Mouse (Mus musculus) NIH3T3 (cell line): ENCODE data around the gene Pkm.

ENCODE experiments used
- DNase-seq: peaks from one replicate; pipeline ENCODE4 v3.0.0-alpha.2; 2012; ENCODE audit warnings: low read depth

The Pkm gene

DNA sequence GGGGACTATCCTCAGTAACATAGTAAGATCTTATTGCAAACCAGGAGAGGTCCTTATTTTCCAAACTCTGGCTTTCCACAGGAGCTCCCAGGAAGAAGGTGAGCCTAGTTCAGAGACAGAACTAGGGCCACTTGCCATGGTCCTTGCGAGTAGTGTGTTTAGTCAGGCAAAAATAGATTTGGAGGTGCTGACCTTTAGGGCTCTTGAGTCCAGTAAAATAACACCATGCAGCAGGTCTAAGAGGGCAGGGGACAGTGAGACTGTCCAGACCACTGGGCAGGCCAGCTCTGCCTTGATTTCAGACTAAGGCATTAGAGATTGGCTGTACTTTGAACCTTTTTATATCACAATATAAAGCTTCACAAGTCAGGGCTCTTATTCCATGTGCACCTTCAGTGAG lies 10.6 kb downstream of the Pkm start:
- DNase-seq, result no peak

DNA sequence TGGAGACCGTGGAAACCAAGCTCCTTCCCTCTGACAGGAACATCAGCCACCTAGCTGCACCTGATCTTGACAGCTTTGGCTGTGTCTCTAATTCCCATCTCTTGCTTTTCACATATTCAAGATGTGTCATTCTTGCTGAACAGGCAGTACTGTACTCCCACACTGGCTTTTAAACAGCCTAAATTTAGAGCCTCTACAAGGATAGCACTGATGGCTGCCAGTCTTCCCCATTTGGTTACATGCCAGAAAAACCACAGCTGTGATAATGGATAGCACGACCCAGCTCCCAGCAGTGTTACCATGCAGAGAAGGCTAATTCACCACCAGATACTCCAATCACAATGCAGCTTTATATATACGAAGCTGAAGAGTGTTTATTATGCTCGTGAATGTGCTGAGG lies 11.1 kb downstream of the Pkm start:
- DNase-seq, result peak; percentile 31

DNA sequence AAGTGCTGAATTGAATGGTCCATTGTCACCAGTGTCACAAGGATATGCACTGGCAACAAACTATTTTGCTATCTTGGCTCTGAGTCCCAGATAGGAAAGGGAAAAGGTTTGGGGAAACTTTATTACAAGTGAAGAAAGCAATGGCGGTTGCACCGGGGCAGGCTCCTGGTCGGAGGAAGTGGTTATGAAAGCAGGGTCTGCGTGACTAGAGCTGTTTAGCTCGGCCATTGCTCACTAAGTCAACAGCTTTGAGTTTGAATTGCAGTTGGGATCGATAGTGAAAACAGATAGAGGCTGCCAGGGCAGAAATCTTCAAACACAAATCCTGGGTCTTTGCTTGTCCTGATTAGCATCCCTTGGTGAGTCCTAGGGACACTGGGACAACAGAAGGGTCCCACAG lies 11.7 kb downstream of the Pkm start:
- no peak for DNase-seq

DNA sequence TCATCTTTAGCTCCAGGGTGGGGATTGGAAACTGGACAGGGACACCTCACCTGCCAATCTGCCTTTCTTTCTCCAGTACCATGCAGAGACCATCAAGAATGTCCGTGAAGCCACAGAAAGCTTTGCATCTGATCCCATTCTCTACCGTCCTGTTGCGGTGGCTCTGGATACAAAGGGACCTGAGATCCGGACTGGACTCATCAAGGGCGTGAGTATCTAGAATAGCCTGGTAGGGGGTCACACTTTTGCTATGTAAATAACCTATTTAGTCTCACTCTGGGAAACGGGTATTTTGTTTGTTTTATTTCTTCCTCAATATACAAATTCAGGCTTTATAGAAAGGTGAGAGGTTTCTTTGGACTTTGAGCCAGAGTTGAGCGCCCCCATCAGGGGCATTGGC lies 12.3 kb downstream of the Pkm start:
- DNase-seq, result no peak

DNA sequence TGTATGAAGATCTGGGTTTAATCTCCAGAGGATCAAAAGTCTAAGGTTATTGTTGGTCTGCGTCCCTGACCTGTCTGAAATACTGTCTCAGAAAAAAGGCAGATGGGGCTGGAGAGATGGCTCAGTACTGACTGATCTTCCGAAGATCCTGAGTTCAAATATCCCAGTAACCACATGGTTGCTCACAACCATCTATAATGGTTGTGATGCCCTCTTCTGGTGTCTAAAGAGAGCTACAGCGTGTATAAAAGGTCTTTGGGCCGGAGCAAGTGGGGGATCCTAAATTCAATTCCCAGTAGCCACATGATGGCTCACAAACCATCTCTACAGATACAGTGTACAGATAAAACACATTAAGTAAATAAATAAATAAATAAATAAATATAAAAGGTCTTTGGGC lies 13.0 kb downstream of the Pkm start:
- DNase-seq, result peak; percentile 49

DNA sequence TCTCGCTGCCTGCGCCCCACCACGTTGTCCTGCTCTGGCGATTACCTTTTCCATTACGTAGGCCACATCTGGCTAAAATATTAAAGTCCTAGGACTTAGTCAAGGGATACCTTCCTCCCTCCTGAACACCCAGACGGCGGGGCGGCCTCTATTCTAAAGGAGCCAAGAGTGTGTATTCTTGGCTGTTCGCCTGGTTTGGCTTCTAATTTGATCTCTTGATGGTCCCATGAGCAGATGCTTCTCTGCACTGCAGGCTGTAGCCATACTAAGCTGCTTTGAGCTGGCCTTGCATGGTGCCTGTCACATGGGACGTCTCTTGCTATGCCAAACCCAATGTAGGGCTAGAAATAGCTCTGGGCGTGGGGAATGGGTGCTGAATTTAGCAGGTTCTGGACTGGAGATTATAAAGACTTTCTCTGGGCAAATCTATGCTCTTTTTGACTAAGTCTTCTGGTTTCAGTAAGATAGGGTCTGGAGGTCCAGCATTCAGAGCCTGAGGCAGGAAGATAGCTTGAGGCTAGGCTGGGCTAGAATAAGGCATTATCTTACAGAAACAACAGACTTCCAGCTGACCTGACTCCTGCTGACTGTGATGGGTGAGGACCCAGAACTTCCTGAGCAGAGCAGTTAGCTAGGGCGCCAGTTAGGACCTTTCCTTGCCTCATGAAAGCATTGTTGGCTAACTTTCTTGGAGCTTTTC lies 16.2 kb downstream of the Pkm start:
- DNase-seq, result peak; percentile 47

DNA sequence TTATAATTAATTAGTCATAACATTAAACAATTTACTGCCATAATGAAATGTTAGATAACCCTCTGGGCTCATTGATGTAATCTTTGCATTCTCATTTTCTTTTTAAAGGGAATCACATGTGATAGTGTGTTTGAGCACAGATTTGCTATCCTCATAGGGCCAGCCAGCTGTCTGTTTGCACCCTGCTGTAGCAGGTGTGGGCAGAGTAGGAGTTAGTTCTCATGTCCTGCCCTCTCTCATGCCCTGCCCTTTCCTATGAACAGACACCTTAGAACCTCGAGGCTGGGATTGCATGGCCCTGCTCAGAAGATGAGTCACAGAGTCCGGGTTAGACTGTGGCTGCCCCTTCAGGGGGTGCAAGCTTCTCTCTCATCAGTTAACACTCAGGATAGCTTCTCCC lies 17.3 kb downstream of the Pkm start:
- DNase-seq, result no peak

DNA sequence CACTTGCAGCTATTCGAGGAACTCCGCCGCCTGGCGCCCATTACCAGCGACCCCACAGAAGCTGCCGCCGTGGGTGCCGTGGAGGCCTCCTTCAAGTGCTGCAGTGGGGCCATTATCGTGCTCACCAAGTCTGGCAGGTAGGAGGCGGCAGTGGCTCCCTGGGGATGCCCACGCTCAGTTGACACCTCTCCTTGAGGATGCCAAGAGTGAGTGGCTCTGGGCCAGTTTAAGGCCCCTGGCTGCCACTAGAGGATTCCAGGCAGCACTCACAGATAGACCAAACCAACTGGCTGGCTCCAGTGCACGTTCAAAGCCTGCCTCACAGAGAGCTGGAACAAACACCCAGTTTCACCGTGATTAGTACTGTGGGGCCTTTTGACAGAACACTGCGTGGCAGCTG lies 19.4 kb downstream of the Pkm start:
- no peak for DNase-seq

DNA sequence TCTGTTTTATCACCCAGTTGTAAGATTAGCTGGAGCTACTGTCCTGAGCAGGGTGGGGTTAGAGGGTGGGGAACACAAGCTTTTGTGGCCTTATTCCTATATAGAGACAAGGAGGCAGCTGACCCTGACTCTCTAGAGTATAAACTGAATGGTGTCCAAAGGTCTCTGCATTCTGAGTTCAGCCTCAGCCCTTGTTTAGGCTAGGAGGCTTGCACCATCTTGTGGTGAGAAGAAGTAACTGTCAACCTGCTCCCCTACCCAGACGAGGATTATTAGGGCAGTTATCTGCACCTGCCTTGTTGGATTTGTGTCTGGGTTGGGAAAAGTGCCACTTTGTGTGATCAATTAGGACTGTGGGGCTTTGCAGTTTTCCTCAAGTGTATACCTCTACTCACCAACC lies 22.1 kb downstream of the Pkm start:
- peak; percentile 62 for DNase-seq

DNA sequence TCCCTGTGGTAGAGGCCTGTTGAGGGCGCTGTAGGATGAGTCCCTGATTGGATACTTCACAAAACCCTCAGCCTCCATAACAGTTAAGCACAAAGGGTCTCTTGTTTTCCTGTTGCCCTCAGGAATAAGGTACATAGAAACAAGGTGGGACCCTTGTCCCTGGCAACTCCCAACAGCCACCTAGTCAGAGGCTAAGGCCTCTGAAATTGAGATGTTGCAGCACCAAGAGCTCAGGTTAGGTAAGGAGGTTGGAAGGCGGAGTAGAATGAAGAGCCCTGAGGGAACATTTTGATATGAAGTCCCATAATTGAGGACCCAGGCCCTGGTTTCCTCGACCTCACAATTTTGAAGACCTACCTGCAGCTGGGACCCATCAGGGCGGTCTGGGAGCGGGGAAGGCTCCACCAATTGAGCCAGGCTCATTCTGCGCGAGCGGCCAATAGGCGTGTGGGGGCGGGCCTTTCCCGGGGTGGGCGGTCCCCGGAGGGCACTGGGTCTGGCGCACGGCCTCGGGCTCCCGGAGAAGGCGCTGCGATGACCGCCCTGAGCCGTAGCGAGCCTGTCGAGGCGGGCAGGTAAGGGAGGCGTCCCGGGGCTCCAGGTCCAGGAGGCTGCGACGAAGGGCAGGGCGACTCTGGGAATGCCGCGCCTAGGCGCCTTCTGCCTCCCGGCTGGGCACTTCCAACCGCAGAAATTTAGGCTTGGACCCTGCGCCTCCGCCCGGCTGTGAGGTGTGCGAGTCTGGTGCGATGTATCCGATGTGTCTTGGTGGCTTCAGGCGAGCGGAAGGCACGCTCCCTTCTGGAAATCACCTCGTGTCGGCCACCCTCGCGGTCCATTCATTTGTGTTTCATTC lies 23.7 kb downstream of the Pkm start, which contains the start of gene Gramd2:
Gramd2 (plus strand) TSS at position 467 of the 856 bp plus-strand sequence.
- no peak for DNase-seq

DNA sequence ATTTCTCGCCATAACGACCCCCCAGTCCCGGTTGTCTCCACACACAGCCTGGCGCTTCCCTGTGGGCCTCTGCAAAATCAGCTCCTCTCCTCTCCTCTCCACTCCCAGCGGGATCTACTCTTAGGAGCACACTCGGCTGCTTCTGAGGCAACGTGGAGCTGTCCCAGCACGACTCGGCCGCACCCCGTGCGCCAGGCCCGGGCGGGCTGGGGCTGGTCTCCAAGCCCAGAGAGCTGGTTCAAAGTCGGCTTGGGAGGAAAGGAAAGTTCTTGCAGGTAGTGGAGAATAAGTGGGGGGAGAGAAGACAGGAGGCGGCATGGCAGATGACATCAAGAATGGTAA lies 24.3 kb downstream of the Pkm start:
- DNase-seq, result no peak

DNA sequence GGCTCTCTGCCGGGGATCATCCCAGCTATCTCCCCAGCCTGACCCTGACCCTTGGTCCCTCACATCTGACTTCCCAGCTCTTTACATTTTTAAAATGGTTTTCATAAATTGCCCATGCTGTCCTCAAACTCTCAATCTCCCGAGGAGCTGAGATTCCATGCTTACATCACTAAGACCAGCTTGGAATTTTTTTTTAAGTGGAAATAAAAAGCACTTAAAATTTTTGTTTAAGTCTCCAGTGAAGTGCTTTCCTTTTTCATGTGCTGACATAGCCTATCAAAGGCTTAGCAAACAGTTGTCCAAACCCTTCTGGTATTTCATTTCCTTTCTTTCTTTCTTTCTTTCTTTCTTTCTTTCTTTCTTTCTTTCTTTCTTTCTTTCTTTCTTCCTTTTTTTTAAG lies 27.9 kb downstream of the Pkm start:
- no peak for DNase-seq

DNA sequence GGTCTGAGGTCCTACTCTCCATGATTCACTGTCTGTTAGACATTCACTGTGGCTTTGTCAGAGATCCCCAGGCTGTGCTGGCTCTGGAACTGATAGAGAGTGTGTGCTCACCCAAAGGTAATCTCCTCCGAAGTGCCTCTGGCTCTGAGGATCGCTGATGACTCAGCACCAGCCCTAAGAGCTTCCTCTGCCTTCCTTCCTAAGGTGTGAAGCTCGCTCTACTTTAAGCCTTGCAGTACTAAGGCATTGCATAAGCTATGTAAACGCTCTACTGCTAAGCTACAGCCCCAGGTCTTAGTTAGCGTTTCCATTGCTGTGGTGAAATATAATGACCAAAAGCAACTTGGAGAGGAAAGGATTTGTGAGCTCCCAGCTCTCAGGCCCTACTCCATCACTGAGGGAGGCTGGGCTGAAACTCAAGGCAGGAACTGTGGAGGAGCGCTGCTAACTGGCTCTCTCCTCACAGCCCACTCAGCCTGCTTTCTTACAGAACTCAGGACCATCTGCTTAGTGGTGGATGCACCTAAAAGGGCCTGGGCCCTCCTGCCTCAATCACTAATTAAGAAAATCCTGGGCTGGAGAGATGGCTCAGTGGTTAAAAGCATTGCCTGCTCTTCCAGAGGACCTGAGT lies 31.4 kb downstream of the Pkm start:
- peak; percentile 73 for DNase-seq

DNA sequence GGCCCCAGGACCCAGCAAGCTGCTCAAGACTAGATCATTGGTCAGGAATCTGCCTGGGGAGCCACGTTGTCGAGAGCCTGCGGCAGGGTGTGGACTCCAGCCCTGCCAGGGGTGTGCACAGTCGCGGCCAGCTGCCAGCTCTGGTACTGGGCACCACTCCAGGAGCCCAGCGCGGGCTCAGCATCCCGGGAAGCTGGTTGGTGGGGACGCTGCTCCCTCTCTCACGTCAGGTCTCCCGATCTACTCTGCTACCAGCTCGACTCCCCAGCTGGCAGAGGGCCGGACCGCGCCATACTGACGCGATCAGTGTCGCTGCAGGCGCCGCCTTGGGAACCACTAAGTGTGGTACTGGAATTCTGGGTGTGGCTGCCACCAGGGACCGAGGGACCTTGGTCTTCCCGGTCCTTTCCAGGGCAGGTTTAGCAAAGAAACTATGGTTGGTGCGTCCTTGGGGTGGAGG lies 35.5 kb downstream of the Pkm start:
- DNase-seq, result peak; percentile 98

DNA sequence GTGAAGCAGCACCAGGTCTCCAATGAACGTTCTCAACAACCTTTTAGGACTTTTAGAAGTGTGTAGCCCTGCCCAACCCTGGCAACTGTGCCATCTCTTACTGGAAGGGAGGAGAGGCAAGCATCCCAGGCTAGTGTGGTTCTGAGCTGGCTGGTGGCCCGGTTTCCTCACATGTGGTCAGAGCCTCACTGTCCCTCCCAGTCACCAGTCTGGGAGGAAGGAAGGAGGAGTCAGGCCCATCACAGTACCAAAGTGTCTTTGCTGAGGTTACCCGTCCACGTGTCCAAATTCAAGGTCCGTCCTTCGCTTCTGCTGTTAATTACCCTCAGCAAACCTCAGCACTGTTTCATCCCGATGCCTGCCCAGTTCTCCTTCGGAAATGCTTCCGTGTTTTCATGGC lies 36.0 kb downstream of the Pkm start:
- DNase-seq, result peak; percentile 90

DNA sequence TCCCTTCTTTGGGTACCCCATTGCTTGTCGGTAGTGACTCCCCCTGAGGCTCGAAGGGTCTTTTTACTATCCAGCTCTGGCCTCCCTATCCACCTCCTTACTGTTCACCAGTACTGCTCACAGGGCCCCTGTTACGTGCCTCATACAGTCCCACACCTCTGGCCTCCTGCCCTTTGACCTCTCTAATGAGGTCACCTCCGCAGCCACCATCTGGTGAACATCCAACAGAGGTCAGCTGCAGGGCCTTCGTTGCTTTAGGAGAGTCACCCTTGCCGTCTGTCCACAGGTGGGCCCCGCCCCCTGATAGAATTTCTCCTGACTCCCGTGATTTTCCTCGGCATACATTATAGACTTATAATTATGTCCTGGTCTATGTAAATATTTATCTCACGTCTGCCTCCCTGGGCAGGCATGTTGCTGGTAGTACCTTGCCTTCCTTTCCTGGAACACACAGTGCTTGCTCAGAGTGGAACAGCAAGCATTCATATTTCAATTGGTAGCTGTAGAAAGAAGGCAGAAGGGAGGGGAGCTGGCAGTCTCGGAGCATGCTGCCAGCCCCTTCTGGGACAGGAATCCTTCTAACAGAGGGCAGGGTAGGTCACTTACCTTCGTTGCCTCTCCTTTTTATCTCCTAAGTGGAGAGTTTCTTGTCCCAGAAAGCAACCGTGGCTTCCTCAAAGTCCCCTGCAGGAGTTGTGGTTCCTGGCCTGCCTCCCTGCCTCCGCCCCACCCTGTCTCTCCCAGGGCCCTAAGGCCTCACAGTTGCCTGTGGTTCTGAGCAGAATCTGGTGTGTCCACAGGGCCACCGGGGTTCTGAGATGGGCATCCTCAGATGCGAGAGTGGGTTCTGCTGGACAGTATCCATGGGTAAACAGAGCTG lies 38.6 kb downstream of the Pkm start:
- DNase-seq, result peak; percentile 53

DNA sequence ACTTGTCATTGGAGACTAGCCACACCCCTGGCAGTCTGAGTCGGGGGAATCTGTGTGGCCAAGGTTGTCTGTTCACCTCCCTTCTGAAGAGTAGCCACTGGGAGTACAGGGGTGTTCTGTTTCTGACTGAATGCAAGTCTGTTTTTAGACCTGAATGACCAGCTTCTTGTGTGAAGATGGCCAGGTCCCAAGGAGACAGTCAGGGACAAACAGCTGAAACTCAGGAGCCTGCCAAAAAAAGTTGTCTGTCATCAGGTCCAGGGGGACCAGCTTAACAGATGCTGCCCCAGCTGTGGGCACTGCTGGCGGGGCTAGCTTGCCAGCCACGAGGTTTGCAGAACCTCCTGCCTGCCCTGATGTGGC lies 39.3 kb downstream of the Pkm start:
- no peak for DNase-seq

DNA sequence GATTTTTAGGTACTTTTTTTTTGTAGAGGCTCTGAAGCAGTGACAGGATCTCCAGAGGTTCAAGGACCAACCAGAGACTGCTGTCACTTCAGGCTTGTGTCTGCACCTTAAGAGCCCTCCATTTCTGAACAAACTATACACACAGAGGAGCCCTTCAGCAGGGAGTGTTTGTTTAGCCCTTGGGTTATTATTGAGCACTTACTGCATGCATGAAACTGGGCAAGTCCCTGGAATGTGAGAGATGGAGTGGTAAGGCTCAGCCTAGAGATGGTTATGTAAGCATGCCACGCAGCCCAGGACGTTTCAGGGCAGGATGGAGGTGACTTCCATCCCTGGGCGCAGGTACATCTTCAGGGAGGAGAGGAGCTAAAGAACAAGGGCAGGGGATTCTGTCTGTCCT lies 40.2 kb downstream of the Pkm start:
- no peak for DNase-seq

DNA sequence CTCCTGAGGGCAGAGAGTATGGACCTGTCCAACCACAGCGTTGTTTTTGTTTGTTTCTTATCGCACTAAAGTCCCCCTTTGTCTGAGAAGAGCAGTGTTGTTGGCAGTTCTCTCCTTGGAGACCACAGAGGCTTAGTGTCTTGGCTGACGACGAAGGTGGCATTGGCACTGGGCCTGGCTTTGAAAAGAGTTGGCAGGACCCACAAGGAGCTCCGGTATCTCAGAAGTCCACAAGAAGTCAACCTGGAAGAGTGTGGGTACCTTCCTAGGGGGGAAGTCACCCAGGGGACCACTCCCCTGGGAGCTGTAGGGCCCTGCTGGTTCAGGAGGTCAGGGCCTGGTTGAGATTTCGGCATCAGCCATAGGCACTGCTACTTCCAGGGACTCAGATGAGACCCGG lies 44.9 kb downstream of the Pkm start:
- no peak for DNase-seq

DNA sequence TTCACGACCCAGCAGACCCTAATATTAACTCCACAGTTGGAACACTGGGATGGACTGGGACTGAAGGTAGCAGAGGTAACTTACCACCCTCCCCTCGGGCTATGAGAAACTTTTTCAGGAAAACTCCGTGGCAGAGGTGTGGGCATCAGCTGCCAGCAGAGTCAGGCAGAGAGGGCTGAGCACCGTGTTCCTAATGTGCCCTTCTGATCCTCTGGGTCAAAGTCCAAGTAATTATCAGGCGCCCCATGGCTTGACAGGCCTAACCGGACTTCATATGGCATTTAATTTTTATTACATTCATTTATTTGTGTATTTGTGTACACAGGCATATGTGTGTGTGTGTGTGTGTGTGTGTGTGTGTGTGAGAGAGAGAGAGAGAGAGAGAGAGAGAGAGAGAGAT lies 46.9 kb downstream of the Pkm start:
- no peak for DNase-seq

DNA sequence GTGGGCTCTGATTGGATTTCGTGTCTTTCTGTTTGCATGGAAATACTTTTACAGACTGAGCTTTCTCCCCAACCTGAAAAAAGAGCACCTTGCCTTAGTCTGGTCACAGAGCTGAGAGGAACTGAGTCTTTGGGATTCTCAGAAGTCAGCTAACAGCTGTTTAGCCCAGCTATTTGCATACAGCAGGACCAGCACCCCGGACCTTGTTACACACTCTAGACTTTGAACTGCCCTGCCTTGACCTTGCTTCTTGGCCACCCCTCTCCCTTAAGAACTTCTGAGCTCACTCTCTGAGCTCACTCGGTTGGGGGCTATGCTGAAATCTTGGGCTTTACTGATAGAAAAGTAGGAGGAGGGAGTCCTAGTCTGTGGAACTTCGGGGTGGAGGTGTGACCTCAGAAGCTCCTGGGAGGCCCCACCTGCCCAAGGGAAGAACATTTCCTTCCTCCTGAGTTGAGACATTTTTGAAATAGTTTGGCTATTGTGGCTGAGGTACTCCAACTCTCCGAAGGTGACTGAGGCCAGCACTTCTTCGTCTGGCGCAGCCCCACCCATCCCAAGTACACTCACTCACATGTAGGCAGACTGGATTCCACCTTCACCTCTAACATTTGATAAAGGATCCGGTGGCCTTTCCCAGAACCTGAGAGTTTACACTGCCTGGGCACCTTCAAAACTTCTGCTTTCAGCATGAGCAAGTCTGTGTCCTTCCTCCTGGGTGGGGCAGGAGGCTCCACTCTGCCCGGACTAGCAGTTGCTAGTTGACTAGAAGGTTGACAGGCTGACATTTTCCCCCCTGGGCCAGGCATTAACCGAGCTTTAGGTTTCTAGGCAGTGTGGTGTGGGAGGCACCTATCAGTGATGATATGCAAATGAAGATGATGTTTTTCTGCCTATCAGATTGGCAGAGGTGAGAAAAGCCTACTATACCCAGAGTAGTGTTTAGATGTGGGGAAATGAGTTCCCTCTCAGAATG lies 51.0 kb downstream of the Pkm start:
- no peak for DNase-seq
